Mouse (Mus musculus) kidney, adult 2 months (tissue): Measurements from ENCODE around the gene Olfr1043.

Experiments
- CTCF ChIP-seq: fragments of 200-500 bp; conservative IDR thresholded peaks from 2 replicates; pipeline ENCODE4 v1.5.1; 2011; ENCODE audit warnings: low read depth, mild to moderate bottlenecking, control low read depth, low read length, moderate library complexity, mixed read lengths; ENCODE audit not compliant: insufficient read depth, insufficient read length
- POLR2A ChIP-seq: fragments of 200-500 bp; IDR thresholded peaks from one replicate; pipeline ENCODE4 v1.6.1; 2011; ENCODE audit warnings: low read depth, low read length, control low read depth

DNA sequence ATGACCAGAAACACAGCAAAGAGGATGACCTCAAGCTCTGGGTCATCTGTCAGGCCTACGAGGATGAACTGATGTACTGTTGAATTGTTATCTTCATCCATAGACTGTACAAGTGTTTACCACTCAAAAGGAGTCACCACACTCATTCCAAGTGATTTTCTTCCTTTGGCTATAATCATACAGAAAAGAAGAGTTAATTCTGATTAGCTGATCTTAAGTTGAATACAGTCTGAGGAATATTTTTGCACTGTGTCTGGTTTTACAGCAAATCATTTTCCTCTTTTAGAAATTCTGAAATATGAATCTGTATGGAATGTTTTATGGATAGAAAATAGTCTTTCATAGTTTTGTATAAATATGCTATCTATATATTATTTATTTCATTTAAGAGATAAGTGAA is 20.7 kb downstream of the Olfr1043 start, which contains the start of gene Olfr1040:
- TF ChIP-seq POLR2A (no peak), CTCF (no peak)
